Mouse (Mus musculus): ENCODE data around the gene Gmpr2. TPM values are rescaled to one million over a fixed set of nuclear protein-coding genes. Genes with fewer than 3 reads are reported as not detected.

Gmpr2 gene
- total RNA-seq, 2 experiments from 2014 or later, result 26.0 to 26.1 TPM

- no peak for TF ChIP-seq CTCF (conservative IDR thresholded peaks at IDR 0.05)
- no peak overlapping the region for H3K27ac ChIP-seq
Observed at GRCm38 (mm10) chr14:55697226-55697625, 25.5 kb downstream of the Gmpr2 start.

GRCm38 (mm10) chr14:55701131-55701530, 29.4 kb downstream of the Gmpr2 start:
- DNase-seq (ENCODE audit: low spot score in 2 of 2), result no peak
- Histone ChIP-seq H3K4me3 (no peak overlapping the region), H3K27ac (no peak overlapping the region)
- TF ChIP-seq CTCF (conservative IDR thresholded peaks at IDR 0.05), result no peak

More at GRCm38 (mm10) chr14:55697226-55697625, 25.5 kb downstream of the Gmpr2 start:
- no peak for DNase-seq (ENCODE audit: low spot score in 2 of 2)
- no peak overlapping the region for H3K4me3 ChIP-seq

- no peak for TF ChIP-seq CTCF (conservative IDR thresholded peaks at IDR 0.05)
- H3K27ac ChIP-seq, result no peak overlapping the region
- no peak for DNase-seq (ENCODE audit: low spot score in 2 of 2)
Observed at GRCm38 (mm10) chr14:55702761-55703160, 31.0 kb downstream of the Gmpr2 start.

GRCm38 (mm10) chr14:55706051-55706600, 34.4 kb downstream of the Gmpr2 start:
- DNase-seq (ENCODE audit: low spot score in 2 of 2), result no peak
- TF ChIP-seq CTCF (conservative IDR thresholded peaks at IDR 0.05), result no peak
- Histone ChIP-seq H3K27ac (no peak overlapping the region), H3K4me3 (no peak overlapping the region)

More at GRCm38 (mm10) chr14:55702761-55703160, 31.0 kb downstream of the Gmpr2 start:
- H3K4me3 ChIP-seq, result no peak overlapping the region

DNA sequence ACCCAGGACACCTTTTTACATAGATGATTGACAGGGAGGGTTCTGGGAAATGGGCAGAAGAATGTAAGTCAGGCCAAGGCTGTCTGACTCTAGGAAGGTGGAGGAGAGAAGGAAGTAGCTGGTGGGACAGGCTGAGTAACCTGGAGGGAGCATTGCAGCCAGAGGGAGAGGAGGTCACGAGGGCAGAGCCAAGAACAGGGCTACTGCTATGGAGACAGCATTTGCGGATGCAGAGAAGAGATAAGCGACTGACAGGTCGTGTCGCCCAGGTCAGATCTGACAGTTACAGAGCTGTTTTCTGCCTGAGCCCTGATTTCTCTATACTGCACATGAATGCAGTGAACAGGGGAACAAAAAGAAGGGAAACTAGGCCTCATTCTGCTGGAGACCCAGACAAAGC, 35.7 kb downstream of the Gmpr2 start:
- no peak for TF ChIP-seq CTCF (conservative IDR thresholded peaks at IDR 0.05)
- DNase-seq (ENCODE audit: low spot score in 2 of 2), result no peak
- Histone ChIP-seq H3K27ac (no peak overlapping the region), H3K4me3 (no peak overlapping the region)

- no peak overlapping the region for H3K4me3 ChIP-seq
- H3K27ac ChIP-seq, result no peak overlapping the region
- no peak for DNase-seq (ENCODE audit: low spot score in 2 of 2)
- TF ChIP-seq CTCF (conservative IDR thresholded peaks at IDR 0.05), result no peak
Observed at GRCm38 (mm10) chr14:55709509-55709908, 37.8 kb downstream of the Gmpr2 start.

- H3K4me3 ChIP-seq, result no peak overlapping the region
- H3K27ac ChIP-seq, result no peak overlapping the region
- DNase-seq (ENCODE audit: low spot score in 2 of 2), result no peak
- peak; percentile 37 for TF ChIP-seq CTCF (conservative IDR thresholded peaks at IDR 0.05)
Observed at GRCm38 (mm10) chr14:55711786-55712185, 40.0 kb downstream of the Gmpr2 start.

DNA sequence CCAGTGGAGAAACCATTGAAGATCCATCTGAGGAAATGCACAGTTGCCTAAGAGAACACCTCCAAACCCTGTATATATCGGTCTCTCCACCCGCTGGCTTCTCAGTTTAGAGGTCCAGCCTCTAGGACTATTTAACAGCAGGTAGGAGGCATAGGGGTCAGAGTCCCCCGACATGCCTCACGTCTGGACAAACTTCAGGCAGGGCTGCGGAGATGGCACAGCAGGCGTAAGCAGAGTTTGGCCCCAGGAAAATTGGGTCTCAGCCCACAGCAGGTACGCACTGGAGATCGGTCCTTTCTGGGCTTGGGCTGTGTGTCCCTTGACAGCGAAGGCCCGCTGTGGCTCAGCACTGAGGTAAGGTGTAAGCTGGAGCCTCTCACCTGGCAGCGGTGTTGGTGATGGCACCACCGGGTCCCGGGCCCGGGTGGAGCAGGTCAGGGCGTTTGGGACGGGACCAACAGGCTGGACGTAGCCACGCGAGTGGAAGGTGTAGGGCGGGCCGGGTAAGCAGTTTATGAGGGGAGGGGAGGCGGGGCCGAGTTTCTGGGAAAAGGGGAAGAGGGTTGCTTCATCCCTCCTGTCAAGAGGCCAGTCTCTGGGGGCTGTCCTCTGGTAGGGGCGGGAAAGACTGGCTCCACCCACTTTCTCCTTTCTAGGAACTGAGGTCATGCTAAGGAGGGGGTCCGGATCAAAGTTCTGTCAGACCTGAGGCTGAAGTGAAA, 41.4 kb downstream of the Gmpr2 start:
- TF ChIP-seq CTCF (conservative IDR thresholded peaks at IDR 0.05), result no peak
- DNase-seq (ENCODE audit: low spot score in 2 of 2), result no peak
- H3K27ac ChIP-seq, result no peak overlapping the region

DNA sequence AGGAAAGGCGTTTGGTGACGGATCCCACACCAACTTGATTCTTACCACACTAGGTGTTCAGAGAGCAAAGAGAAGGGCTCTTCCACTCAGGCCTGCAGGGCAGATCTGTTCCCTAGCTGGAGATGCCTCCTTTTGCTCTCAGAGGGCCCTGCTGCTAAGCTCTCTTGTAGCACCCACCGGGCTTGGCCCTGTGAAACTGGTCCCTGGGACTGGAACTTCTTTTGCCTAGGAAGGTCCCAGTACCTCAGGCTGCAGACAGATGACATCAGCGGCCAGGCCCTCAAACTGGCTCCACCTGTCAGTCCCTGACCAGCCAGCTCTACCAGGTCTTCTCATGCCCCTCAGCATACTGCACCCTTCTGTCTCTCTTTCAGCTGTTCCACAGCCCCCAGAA, 42.0 kb downstream of the Gmpr2 start, which contains the start of gene Tgm1:
Tgm1 (minus strand) TSS at position 198 of the 394 bp plus-strand sequence.
- H3K4me3 ChIP-seq, result no peak within 1 kb of the TSS
- TF ChIP-seq CTCF (conservative IDR thresholded peaks at IDR 0.05), result no peak
- DNase-seq (ENCODE audit: low spot score in 2 of 2), result no peak
- H3K27ac ChIP-seq, result no peak within 1 kb of the TSS

More for the DNA sequence above, 41.4 kb downstream of the Gmpr2 start:
- H3K4me3 ChIP-seq, result no peak overlapping the region

GRCm38 (mm10) chr14:55714893-55715292, 43.2 kb downstream of the Gmpr2 start:
- no peak for TF ChIP-seq CTCF (conservative IDR thresholded peaks at IDR 0.05)
- DNase-seq (ENCODE audit: low spot score in 2 of 2), result no peak
- no peak overlapping the region for H3K4me3 ChIP-seq
- no peak overlapping the region for H3K27ac ChIP-seq

DNA sequence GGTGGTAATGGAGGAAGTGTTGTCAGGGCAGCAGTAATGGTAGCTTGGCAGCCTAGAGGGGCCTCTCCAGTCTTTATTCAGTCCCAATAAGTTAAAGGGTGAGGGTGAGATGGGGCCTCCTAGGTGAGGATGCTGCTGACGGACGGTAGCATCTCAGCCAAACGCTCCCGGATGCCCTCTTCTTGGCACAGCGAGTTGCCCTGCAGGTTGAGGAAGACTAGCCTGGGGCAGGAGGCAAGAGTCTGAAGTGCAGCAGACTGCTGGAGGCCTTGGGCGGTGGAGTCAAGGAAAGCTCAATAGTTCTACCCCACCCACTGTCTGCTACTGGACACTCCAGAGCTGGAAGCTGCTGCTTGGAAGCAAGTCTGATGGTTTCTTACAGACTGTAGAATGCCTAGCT, 44.5 kb downstream of the Gmpr2 start:
- TF ChIP-seq CTCF (conservative IDR thresholded peaks at IDR 0.05), result no peak
- no peak overlapping the region for H3K27ac ChIP-seq
- no peak overlapping the region for H3K4me3 ChIP-seq
- no peak for DNase-seq (ENCODE audit: low spot score in 2 of 2)

DNA sequence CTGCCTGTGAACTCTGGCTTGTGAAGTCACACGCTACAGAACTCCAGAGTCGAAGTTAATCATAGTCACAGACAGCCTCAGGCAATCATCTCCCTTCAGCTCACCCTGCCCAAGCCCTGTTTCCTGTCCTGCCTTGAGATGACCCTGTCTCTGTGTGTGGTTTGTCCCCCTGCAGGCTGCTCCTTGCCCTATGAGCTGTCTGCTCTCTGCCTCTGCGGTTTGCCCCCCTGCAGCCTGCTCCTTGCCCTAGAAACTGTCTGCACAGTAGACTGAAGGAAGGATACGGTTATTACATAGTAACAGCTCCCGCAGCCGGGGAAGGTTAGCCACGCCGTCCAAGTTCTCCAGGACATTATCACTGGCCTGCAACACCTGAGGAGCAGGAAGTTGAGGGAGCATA, 45.1 kb downstream of the Gmpr2 start:
- DNase-seq (ENCODE audit: low spot score in 2 of 2), result no peak
- H3K27ac ChIP-seq, result no peak overlapping the region
- no peak for TF ChIP-seq CTCF (conservative IDR thresholded peaks at IDR 0.05)

DNA sequence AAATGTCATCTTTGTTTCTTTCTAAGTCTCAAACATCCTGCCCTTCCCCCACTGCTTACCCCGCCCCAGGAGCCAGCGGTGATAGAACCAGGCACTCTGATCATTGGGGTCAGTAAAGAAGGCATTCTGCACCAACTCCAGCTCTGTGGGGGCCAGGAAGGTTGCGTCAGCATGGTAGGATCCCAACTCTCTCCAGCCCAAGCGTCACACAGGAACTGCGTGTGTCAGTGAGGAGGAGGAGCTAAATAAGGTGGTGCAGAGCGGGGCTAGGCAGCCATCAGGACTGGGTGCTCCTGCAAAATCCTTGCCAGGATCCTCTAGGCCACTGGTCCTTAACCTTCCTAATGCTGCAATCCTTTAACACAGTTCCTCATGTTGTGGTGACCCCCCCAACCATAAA, 48.0 kb downstream of the Gmpr2 start:
- DNase-seq (ENCODE audit: low spot score in 2 of 2), result no peak
- Histone ChIP-seq H3K4me3 (no peak overlapping the region), H3K27ac (no peak overlapping the region)
- TF ChIP-seq CTCF (conservative IDR thresholded peaks at IDR 0.05), result no peak

More for the DNA sequence above, 45.1 kb downstream of the Gmpr2 start:
- no peak overlapping the region for H3K4me3 ChIP-seq

DNA sequence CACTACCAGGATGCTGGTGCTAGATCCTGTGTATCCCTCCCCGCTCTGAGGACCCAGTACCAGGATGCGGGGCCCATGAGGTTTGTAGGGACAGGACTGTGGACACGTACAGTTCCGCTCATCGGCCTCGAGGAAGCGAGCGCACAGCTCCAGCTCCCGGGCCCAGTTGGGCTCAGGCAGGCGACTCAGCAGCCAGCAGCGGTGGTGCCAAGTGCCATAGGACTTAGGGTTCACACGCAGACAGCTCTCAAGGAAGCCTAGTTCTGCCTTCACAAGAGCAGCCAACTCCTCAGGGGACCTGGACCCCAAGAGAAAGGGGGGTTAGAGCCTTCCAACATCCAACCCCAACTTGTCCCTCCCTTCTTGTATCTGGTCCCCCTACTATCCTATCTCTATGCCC, 48.9 kb downstream of the Gmpr2 start:
- no peak for DNase-seq (ENCODE audit: low spot score in 2 of 2)
- TF ChIP-seq CTCF (conservative IDR thresholded peaks at IDR 0.05), result no peak
- Histone ChIP-seq H3K27ac (no peak overlapping the region), H3K4me3 (no peak overlapping the region)
